Mouse (Mus musculus) CH12.LX (cell line): ENCODE measurements at regions not wholly inside any gene's neighbourhood (a gene's known extent, or its start where the extent isn't known, plus 50 kb on each side); places are given as distances from the start of the nearest gene placed in this dataset.

ENCODE experiments used
- DNase-seq: peaks from one replicate; pipeline ENCODE4 v3.0.0-alpha.2; 2013; ENCODE audit errors: extremely low read depth
- H3K27ac ChIP-seq: 2 replicates; pipeline ENCODE4 v1.5.1; 2012; ENCODE audit warnings: low read depth, mild to moderate bottlenecking, control low read depth, moderate library complexity; ENCODE audit not compliant: insufficient read depth
- H3K27me3 ChIP-seq: replicated peaks from 2 replicates; pipeline ENCODE3; 2012; ENCODE audit warnings: inconsistent platforms
- H3K36me3 ChIP-seq, 2 experiments: replicated peaks in 1 of 2; 2 replicates each; pipeline versions ENCODE3 to v1.6.1; 2012; ENCODE audit warnings: inconsistent platforms in 1 of 2, low read length in 1 of 2, mild to moderate bottlenecking in 1 of 2, mixed read lengths in 1 of 2, moderate library complexity in 1 of 2; ENCODE audit not compliant: control insufficient read depth in 1 of 2, insufficient read depth in 1 of 2
- H3K4me1 ChIP-seq, 2 experiments: 2 replicates each; pipeline ENCODE4 v1.6.1; 2012; ENCODE audit warnings: inconsistent platforms in 1 of 2, moderate library complexity in 1 of 2; ENCODE audit not compliant: insufficient read depth in 2 of 2, control insufficient read depth in 1 of 2
- H3K4me2 ChIP-seq: 2 replicates; pipeline ENCODE4 v1.6.1; 2012; ENCODE audit warnings: low read depth, mild to moderate bottlenecking, control low read depth; ENCODE audit not compliant: poor library complexity, insufficient read depth, severe bottlenecking
- H3K4me3 ChIP-seq, 3 experiments: fragments of 150-350 bp in 1 of 3; sonication (generic) in 1 of 3; replicated peaks in 1 of 3; 2 replicates each; pipeline versions ENCODE3 to v1.5.1; 2011 to 2012; ENCODE audit warnings: low read depth in 2 of 3, low read length in 2 of 3, mild to moderate bottlenecking in 2 of 3, moderate library complexity in 2 of 3, control low read depth in 1 of 3, improper control_type of control experiment in 1 of 3, inconsistent platforms in 1 of 3, mixed read lengths in 1 of 3; ENCODE audit not compliant: poor library complexity in 1 of 3
- H3K79me2 ChIP-seq: replicated peaks from 2 replicates; pipeline ENCODE4 v1.6.1; 2012; ENCODE audit warnings: mild to moderate bottlenecking, moderate library complexity; ENCODE audit not compliant: control insufficient read depth, poor library complexity, insufficient read depth, severe bottlenecking; ENCODE audit errors: extremely low read depth
- H3K9ac ChIP-seq: 2 replicates; pipeline ENCODE4 v1.6.1; 2012; ENCODE audit warnings: low read depth, mild to moderate bottlenecking, control low read depth, moderate library complexity; ENCODE audit not compliant: insufficient read depth
- H3K9me3 ChIP-seq: replicated peaks from 2 replicates; pipeline ENCODE3; 2012; ENCODE audit warnings: low read length, inconsistent platforms, mixed read lengths
- CTCF ChIP-seq, 2 experiments: IDR thresholded peaks in 1 of 2; conservative IDR thresholded peaks in 1 of 2; 2 replicates each; pipeline ENCODE4 v1.5.1; 2011 to 2012; ENCODE audit warnings: low read depth in 2 of 2, low read length in 2 of 2, improper control_type of control experiment in 1 of 2, inconsistent platforms in 1 of 2, mild to moderate bottlenecking in 1 of 2, moderate library complexity in 1 of 2
- ELF1 ChIP-seq: IDR thresholded peaks from 2 replicates; pipeline ENCODE4 v1.6.1; 2014; ENCODE audit warnings: low read depth, mild to moderate bottlenecking, inconsistent platforms, low read length, improper control_type of control experiment
- JUN ChIP-seq: IDR thresholded peaks from 2 replicates; pipeline ENCODE4 v1.6.1; 2011; ENCODE audit warnings: low read depth, mild to moderate bottlenecking, low read length, improper control_type of control experiment, moderate library complexity; ENCODE audit not compliant: insufficient read depth
- KAT2A ChIP-seq: IDR thresholded peaks from 2 replicates; pipeline ENCODE4 v1.6.1; 2012; ENCODE audit warnings: low read length, improper control_type of control experiment, inconsistent platforms; ENCODE audit not compliant: insufficient replicate concordance
- MAFK ChIP-seq: IDR thresholded peaks from 2 replicates; pipeline ENCODE4 v1.6.1; 2011; ENCODE audit warnings: low read length, improper control_type of control experiment; ENCODE audit not compliant: insufficient replicate concordance
- MAZ ChIP-seq: IDR thresholded peaks from 2 replicates; pipeline ENCODE4 v1.6.1; 2012; ENCODE audit warnings: low read depth, mild to moderate bottlenecking, inconsistent platforms, low read length, improper control_type of control experiment, moderate library complexity
- MXI1 ChIP-seq: IDR thresholded peaks from 2 replicates; pipeline ENCODE4 v1.6.1; 2011; ENCODE audit warnings: mild to moderate bottlenecking, low read depth, low read length, improper control_type of control experiment
- MYC ChIP-seq: IDR thresholded peaks from 2 replicates; pipeline ENCODE4 v1.6.1; 2011; ENCODE audit warnings: low read depth, mild to moderate bottlenecking, improper control_type of control experiment, low read length
- RAD21 ChIP-seq: IDR thresholded peaks from 2 replicates; pipeline ENCODE4 v1.6.1; 2011; ENCODE audit warnings: low read depth, mild to moderate bottlenecking, low read length, improper control_type of control experiment, moderate library complexity
- RCOR1 ChIP-seq: conservative IDR thresholded peaks from 2 replicates; pipeline ENCODE4 v1.6.1; 2012; ENCODE audit warnings: low read depth, mild to moderate bottlenecking, inconsistent platforms, low read length, improper control_type of control experiment
- SMC3 ChIP-seq: IDR thresholded peaks from 2 replicates; pipeline ENCODE4 v1.6.1; 2011; ENCODE audit warnings: low read depth, low read length, improper control_type of control experiment
- TBP ChIP-seq: conservative IDR thresholded peaks from 2 replicates; pipeline ENCODE4 v1.6.1; 2011; ENCODE audit warnings: low read depth, low read length, improper control_type of control experiment
- TCF12 ChIP-seq: IDR thresholded peaks from 2 replicates; pipeline ENCODE4 v1.6.1; 2014; ENCODE audit warnings: low read depth, mild to moderate bottlenecking, inconsistent platforms, low read length, improper control_type of control experiment
- UBTF ChIP-seq: IDR thresholded peaks from 2 replicates; pipeline ENCODE4 v1.6.1; 2012; ENCODE audit warnings: low read depth, mild to moderate bottlenecking, inconsistent platforms, low read length, improper control_type of control experiment, moderate library complexity
- USF1 ChIP-seq: IDR thresholded peaks from 2 replicates; pipeline ENCODE4 v1.6.1; 2014; ENCODE audit warnings: low read depth, mild to moderate bottlenecking, inconsistent platforms, low read length, improper control_type of control experiment
- dilution Hi-C: fragments of 300-500 bp; cut with MboI; formaldehyde crosslinking; loops from 2 replicates; pipeline ENCODE4 v1.14.3; 2020; ENCODE audit warnings: low sequenced_read_pairs; ENCODE audit not compliant: extremely low pct_unique_long_range_greater_than_20kb, extremely low pct_ligation_motif_present
- in situ Hi-C: fragments of 300-500 bp; cut with MboI; formaldehyde crosslinking; loops from 3 replicates; pipeline ENCODE4 v1.14.3; 2019; ENCODE audit warnings: low sequenced_read_pairs, low pct_ligation_motif_present, low pct_unique_long_range_greater_than_20kb, mixed read lengths

DNA sequence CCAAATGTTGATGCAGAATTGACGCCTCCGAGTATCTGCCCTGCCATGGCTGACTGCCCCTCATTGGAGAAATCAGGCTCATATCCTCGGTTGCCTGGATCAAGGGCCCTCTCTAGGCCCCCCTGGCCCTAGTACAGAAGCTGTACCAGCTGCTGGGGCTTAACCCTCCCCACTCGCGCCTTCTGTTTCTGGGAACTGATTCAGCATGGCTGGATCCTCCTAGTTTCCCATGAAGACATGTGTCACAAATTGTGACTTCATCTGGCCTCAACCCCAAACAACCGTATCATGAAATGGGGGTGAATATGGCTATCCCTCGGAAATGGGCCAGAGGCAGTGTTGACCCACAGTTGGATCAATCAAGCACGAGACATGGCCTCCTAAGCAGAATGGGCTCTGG lies 95.1 kb downstream of the Edn3 start:
- DNase-seq, result no peak
- Histone ChIP-seq H3K27me3 (no peaks in the 10 kb centered on the region), H3K4me2 (no peak overlapping the region), H3K9me3 (no peaks in the 10 kb centered on the region), H3K36me3 (no peaks in the 10 kb centered on the region), H3K9ac (no peak overlapping the region), H3K4me1 (peaks cover 0 to 15% of the 10 kb centered on the region in 2 experiments; a peak in 2 of 4 replicates), H3K27ac (no peak overlapping the region), H3K79me2 (no peaks in the 10 kb centered on the region), H3K4me3 (no peak overlapping the region)
- dilution Hi-C loops (no loop called here), in situ Hi-C loops (loop anchor here (10.0 kb wide), 1 partner anchor 201 kb away; no protein-coding TSS in a partner anchor)
- TF ChIP-seq SMC3 (no peak), TBP (no peak), RAD21 (no peak), MYC (no peak), KAT2A (no peak), JUN (no peak), RCOR1 (no peak), ELF1 (no peak), MAZ (no peak), MXI1 (no peak), CTCF (conservative IDR thresholded peaks at IDR 0.05 in 1 of 2, IDR thresholded peaks at IDR 0.05 in 1 of 2; ENCODE audit: low read depth in 2 of 2, low read length in 2 of 2) (no peak), MAFK (no peak)

DNA sequence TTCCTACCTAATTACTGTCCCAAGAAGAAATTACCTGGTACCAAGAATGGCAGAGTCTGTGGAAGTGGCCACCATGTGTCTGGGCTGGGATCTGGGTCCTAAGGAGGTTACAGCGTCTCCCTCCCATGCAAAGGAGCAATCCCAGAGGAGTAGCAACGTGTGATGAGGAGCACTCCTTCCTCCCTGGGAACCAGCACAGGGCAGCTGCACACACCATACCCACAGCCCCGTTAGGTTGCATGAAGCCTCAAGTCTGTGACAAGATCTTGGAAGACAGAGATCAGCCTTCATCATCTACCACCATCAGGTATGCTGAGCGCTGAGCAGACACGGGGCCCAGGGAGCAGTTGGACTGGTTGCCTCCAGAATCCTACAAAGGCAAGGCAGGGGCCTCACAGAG lies 95.7 kb downstream of the Edn3 start:
- H3K9ac ChIP-seq, result no peak overlapping the region
- H3K9me3 ChIP-seq, result no peaks in the 10 kb centered on the region
- in situ Hi-C loops (loop anchor here (10.0 kb wide), 1 partner anchor 201 kb away; no protein-coding TSS in a partner anchor), dilution Hi-C loops (no loop called here)
- H3K27me3 ChIP-seq, result no peaks in the 10 kb centered on the region
- H3K36me3 ChIP-seq, result no peaks in the 10 kb centered on the region
- no peak overlapping the region for H3K4me3 ChIP-seq
- DNase-seq, result no peak
- H3K4me1 ChIP-seq, result peaks cover 0 to 15% of the 10 kb centered on the region in 2 experiments; a peak in 2 of 4 replicates
- no peak for TF ChIP-seq SMC3
- no peak for TF ChIP-seq TCF12
- no peak for TF ChIP-seq KAT2A
- TF ChIP-seq UBTF, result no peak
- no peak for TF ChIP-seq USF1
- no peak overlapping the region for H3K4me2 ChIP-seq
- no peaks in the 10 kb centered on the region for H3K79me2 ChIP-seq
- H3K27ac ChIP-seq, result no peak overlapping the region
